ENCODE assay signal across 12 mouse cellular contexts in the genomic region with DNA sequence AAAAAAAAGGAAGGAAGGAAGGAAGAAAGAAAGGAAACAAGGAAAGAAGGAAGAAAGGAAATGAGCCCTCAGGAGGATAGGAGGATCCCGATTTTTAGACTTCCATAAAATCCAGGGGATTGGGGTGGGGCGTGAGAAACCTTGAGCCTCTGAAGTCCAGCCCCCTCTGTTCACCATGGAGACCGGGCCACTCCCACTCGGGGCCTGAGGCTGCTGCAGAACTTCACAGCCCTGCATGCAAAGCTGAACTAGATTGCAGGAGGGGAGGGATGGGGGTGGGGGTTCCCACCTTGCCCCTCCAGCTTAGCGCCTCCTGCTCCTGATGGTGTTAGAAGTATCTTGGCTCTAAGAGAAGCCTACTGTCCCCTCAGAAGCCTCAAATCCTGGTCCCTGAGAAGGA. TPM values are rescaled to one million over a fixed set of nuclear protein-coding genes. Genes with fewer than 3 reads are reported as not detected.
A peak's percentile ranks its signal among the peaks of the same experiment; 100 is the strongest.
DNase-seq lines count a peak whose midpoint lies in the region; ATAC-seq and TF ChIP-seq lines count a peak whose summit lies in the region.
"Had no signal": no experiment of that assay in that cellular context is flagged by ENCODE, and none has a peak within 500 bp of the region (broad histone marks: within the 10 kb centered on the region; RNA-seq: fewer than 3 reads in every experiment).

No protein-coding gene starts in this region.

- TF ChIP-seq CTCF in intestine, postnatal 0 days (IDR thresholded peaks at IDR 0.05; ENCODE audit: low read depth), result no peak

- H3K36me3 ChIP-seq in intestine, embryonic 14.5 days (ENCODE audit: control insufficient read depth, insufficient read depth, low read length), result no peaks in the 10 kb centered on the region
- no peaks in the 10 kb centered on the region for H3K36me3 ChIP-seq in intestine, postnatal 0 days (ENCODE audit: control insufficient read depth, insufficient read depth)
- H3K36me3 ChIP-seq in heart, embryonic 13.5 days, result no peaks in the 10 kb centered on the region
- H3K36me3 ChIP-seq: midbrain, embryonic 12.5 days had no signal

- H3K9me3 ChIP-seq in intestine, embryonic 14.5 days (ENCODE audit: control insufficient read depth, low read length), result no peaks in the 10 kb centered on the region
- H3K9me3 ChIP-seq in intestine, postnatal 0 days (ENCODE audit: control insufficient read depth), result no peaks in the 10 kb centered on the region
- no peaks in the 10 kb centered on the region for H3K9me3 ChIP-seq in heart, embryonic 13.5 days
- H3K9me3 ChIP-seq: midbrain, embryonic 12.5 days had no signal

- no peak overlapping the region for H3K4me3 ChIP-seq in intestine, embryonic 14.5 days (ENCODE audit: low read depth, low read length)
- H3K4me3 ChIP-seq in intestine, postnatal 0 days (ENCODE audit: low read depth, low read length), result no peak overlapping the region
- no peak overlapping the region for H3K4me3 ChIP-seq in heart, embryonic 13.5 days
- H3K4me3 ChIP-seq: midbrain, embryonic 12.5 days had no signal

- peak; percentile 61; the same call in 1 of the 2 replicates for ATAC-seq in intestine, embryonic 14.5 days (replicated peaks; ENCODE audit: low FRiP score, low TSS enrichment, low read depth)
- no peak for ATAC-seq in intestine, postnatal 0 days
- no peak for ATAC-seq in heart, embryonic 13.5 days (ENCODE audit: extremely low read depth, insufficient number of reproducible peaks, low FRiP score, low TSS enrichment)
- ATAC-seq in megakaryocyte, adult 5-6 weeks (ENCODE audit: poor library complexity, severe bottlenecking), result no peak

- no peak overlapping the region for H3K9ac ChIP-seq in intestine, embryonic 14.5 days (ENCODE audit: low read length)
- no peak overlapping the region for H3K9ac ChIP-seq in intestine, postnatal 0 days (ENCODE audit: low read depth, low read length)
- no peak overlapping the region; the same call in 1 of the 2 replicates for H3K9ac ChIP-seq in heart, embryonic 13.5 days
- H3K9ac ChIP-seq: midbrain, embryonic 12.5 days had no signal

- WGBS in intestine, embryonic 14.5 days, result 5% methylated on average over 5 of the region's 5 CpGs
- 11% methylated on average over 5 of the region's 5 CpGs for whole genome bisulfite sequencing in intestine, postnatal 0 days
- 20% methylated on average over 5 of the region's 5 CpGs for WGBS in heart, embryonic 13.5 days

- H3K27ac ChIP-seq in intestine, embryonic 14.5 days (ENCODE audit: low read depth), result peak overlapping the region; percentile 11; the same call in 1 of the 2 replicates
- H3K27ac ChIP-seq in intestine, postnatal 0 days (ENCODE audit: low read depth, low read length), result no peak overlapping the region
- H3K27ac ChIP-seq in heart, embryonic 13.5 days (replicated peaks), result peak overlapping the region; percentile 17; the same call in 1 of the 2 replicates
- H3K27ac ChIP-seq: midbrain, embryonic 12.5 days had no signal

- DNase-seq in intestine, embryonic 14.5 days (ENCODE audit: low spot score), result peak; percentile 61
- DNase-seq in urinary bladder, postnatal 25 days (ENCODE audit: low spot score), result peak; percentile 20
- DNase-seq in urinary bladder, postnatal 36 days (ENCODE audit: low spot score in 2 of 2), result no peak
- no peak for DNase-seq in yolk sac, embryonic 10.5 days (ENCODE audit: low spot score)
- DNase-seq in right cerebral cortex, postnatal 4 days, result no peak

- H3K4me1 ChIP-seq in intestine, embryonic 14.5 days (replicated peaks; ENCODE audit: control insufficient read depth, insufficient read depth, low read length), result peaks cover 18% of the 10 kb centered on the region
- no peaks in the 10 kb centered on the region for H3K4me1 ChIP-seq in intestine, postnatal 0 days (replicated peaks; ENCODE audit: control insufficient read depth, insufficient read depth, low read length)
- H3K4me1 ChIP-seq in heart, embryonic 13.5 days, result peaks cover 23% of the 10 kb centered on the region

- no peaks in the 10 kb centered on the region for H3K27me3 ChIP-seq in intestine, embryonic 14.5 days (replicated peaks; ENCODE audit: control insufficient read depth, insufficient read depth, low read length)
- no peaks in the 10 kb centered on the region for H3K27me3 ChIP-seq in intestine, postnatal 0 days (replicated peaks; ENCODE audit: control insufficient read depth, insufficient read depth, low read length)
- H3K27me3 ChIP-seq in heart, embryonic 13.5 days (replicated peaks), result peaks cover 30% of the 10 kb centered on the region

- peak overlapping the region; percentile 25; the same call in 1 of the 2 replicates for H3K4me2 ChIP-seq in intestine, embryonic 14.5 days (ENCODE audit: low read length)
- H3K4me2 ChIP-seq in intestine, postnatal 0 days (replicated peaks; ENCODE audit: low read depth), result no peak overlapping the region
- no peak overlapping the region; the same call in 1 of the 2 replicates for H3K4me2 ChIP-seq in heart, embryonic 13.5 days
- H3K4me2 ChIP-seq: midbrain, embryonic 12.5 days had no signal

RNA-seq across cellular contexts. Expression of a gene that starts 1.0 kb away (rescaled TPM):
- polyA plus RNA-seq in intestine, embryonic 14.5 days (2014; fragmentation: Nextera tagmentation; extraction: Ambion mirVana), result not detected in 2 replicates
- not detected in 2 replicates for polyA plus RNA-seq in intestine, postnatal 0 days (2015; fragmentation: Nextera tagmentation; extraction: Ambion mirVana)
- not detected in 2 replicates for polyA plus RNA-seq in heart, embryonic 13.5 days (2015; fragmentation: Nextera tagmentation; extraction: Ambion mirVana)
- not detected in 2 replicates for total RNA-seq in megakaryocyte, adult 5-6 weeks (2015)
- total RNA-seq in megakaryocyte, adult 5-6 weeks (2017), result 0.08 TPM in 1 of 2 replicates, not detected in the other
- total RNA-seq: granulocyte monocyte progenitor cell, adult 5-6 weeks; left cerebral cortex, adult 18-20 months; MEL had no signal
- polyA plus RNA-seq: midbrain, embryonic 12.5 days had no signal

RNA-seq across cellular contexts. Expression of a gene that starts 27.9 kb away (rescaled TPM):
- polyA plus RNA-seq in intestine, embryonic 14.5 days (2014; fragmentation: Nextera tagmentation; extraction: Ambion mirVana), result 1.5 and 1.8 TPM in 2 replicates
- 0.76 and 0.82 TPM in 2 replicates for polyA plus RNA-seq in intestine, postnatal 0 days (2015; fragmentation: Nextera tagmentation; extraction: Ambion mirVana)
- 2.2 and 2.7 TPM in 2 replicates for polyA plus RNA-seq in heart, embryonic 13.5 days (2015; fragmentation: Nextera tagmentation; extraction: Ambion mirVana)
- total RNA-seq in megakaryocyte, adult 5-6 weeks (2015), result not detected in 2 replicates
- not detected in 2 replicates for total RNA-seq in megakaryocyte, adult 5-6 weeks (2017)
- total RNA-seq: granulocyte monocyte progenitor cell, adult 5-6 weeks; MEL had no signal

RNA-seq across cellular contexts. Expression of a gene that starts 49.4 kb away (rescaled TPM):
- polyA plus RNA-seq in intestine, embryonic 14.5 days (2014; fragmentation: Nextera tagmentation; extraction: Ambion mirVana), result 4.4 and 5.1 TPM in 2 replicates
- 4.9 and 6.2 TPM in 2 replicates for polyA plus RNA-seq in intestine, postnatal 0 days (2015; fragmentation: Nextera tagmentation; extraction: Ambion mirVana)
- polyA plus RNA-seq in heart, embryonic 13.5 days (2015; fragmentation: Nextera tagmentation; extraction: Ambion mirVana), result 11.8 and 14.9 TPM in 2 replicates
- 31.2 and 40.4 TPM in 2 replicates for total RNA-seq in megakaryocyte, adult 5-6 weeks (2015)
- total RNA-seq in megakaryocyte, adult 5-6 weeks (2017), result 80.4 and 95.8 TPM in 2 replicates
- total RNA-seq: MEL had no signal

Comparison
In these comparisons a context has a peak if more than half of its experiments do, and no peak if none do; other contexts are left out.
1. DNase-seq: peak in intestine, embryonic 14.5 days (single experiment) and urinary bladder, postnatal 25 days (single experiment); none in urinary bladder, postnatal 36 days (0 of 2), yolk sac, embryonic 10.5 days (single experiment) and right cerebral cortex, postnatal 4 days (single experiment).